22 mouse cellular contexts compared by ENCODE assay signal in the genomic region with DNA sequence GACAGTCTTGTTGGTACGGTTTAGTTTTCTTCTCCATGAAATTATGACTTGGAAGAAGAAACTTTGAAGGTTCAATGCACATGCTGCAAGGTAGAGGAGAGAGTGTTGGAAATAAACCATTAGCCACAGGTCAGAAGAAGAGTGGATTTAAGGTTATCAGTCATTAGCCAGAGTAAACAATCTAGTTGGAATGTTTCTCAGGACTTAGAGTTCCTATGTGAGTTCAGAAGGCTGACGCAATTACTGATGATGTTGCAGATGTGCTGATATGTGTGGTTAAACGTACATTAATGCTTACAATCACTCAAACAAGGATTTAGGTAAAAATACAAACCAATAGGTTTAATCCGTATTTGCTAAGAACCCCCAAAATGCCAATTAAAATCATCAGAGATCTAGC. TPM values are rescaled to one million over a fixed set of nuclear protein-coding genes. Genes with fewer than 3 reads are reported as not detected.
"Had no signal": no experiment of that assay in that cellular context is flagged by ENCODE, and none has a peak within 500 bp of the region (broad histone marks: within the 10 kb centered on the region; RNA-seq: fewer than 3 reads in every experiment).

No protein-coding gene starts in this region.

- H3K9ac ChIP-seq: intestine, embryonic 15.5 days; kidney, embryonic 15.5 days; limb, embryonic 13.5 days; liver, embryonic 13.5 days; lung, embryonic 14.5 days; midbrain, embryonic 13.5 days had no signal

- DNase-seq: kidney, adult 11 months; kidney, adult 8-10 months; kidney, postnatal 10 days; kidney, postnatal 36 days; liver, embryonic 13.5 days; lung, embryonic 14.5 days; lung, postnatal 10 days; thymus, adult 2 months; thymus, postnatal 14 days; thymus, postnatal 4 days had no signal

- H3K4me1 ChIP-seq: intestine, embryonic 15.5 days had no signal

- ATAC-seq: intestine, embryonic 15.5 days; midbrain, embryonic 13.5 days; midbrain, embryonic 16.5 days had no signal

- H3K27me3 ChIP-seq: intestine, embryonic 15.5 days; kidney, embryonic 15.5 days; limb, embryonic 13.5 days; midbrain, embryonic 13.5 days had no signal

- H3K4me3 ChIP-seq: intestine, embryonic 15.5 days; kidney, embryonic 15.5 days; limb, embryonic 10.5 days; limb, embryonic 13.5 days; liver, embryonic 13.5 days; midbrain, embryonic 13.5 days had no signal

- H3K27ac ChIP-seq: intestine, embryonic 15.5 days; kidney, embryonic 15.5 days; limb, embryonic 10.5 days; limb, embryonic 13.5 days; liver, embryonic 13.5 days; macrophage; midbrain, embryonic 13.5 days; stomach, postnatal 0 days had no signal

- H3K9me3 ChIP-seq: intestine, embryonic 15.5 days; kidney, embryonic 15.5 days; limb, embryonic 10.5 days; limb, embryonic 13.5 days; liver, embryonic 13.5 days; midbrain, embryonic 13.5 days had no signal

- H3K4me2 ChIP-seq: intestine, embryonic 15.5 days; kidney, embryonic 15.5 days; limb, embryonic 13.5 days; liver, embryonic 13.5 days; lung, embryonic 14.5 days; midbrain, embryonic 13.5 days had no signal

- H3K36me3 ChIP-seq: intestine, embryonic 15.5 days; kidney, embryonic 15.5 days; limb, embryonic 10.5 days; liver, embryonic 13.5 days; midbrain, embryonic 13.5 days had no signal

RNA-seq across cellular contexts. Expression of a gene that starts 41.8 kb away (rescaled TPM):
- total RNA-seq: megakaryocyte, adult 5-6 weeks had no signal
- polyA plus RNA-seq: limb, embryonic 10.5 days; lung, embryonic 14.5 days; macrophage; small intestine, adult 2 months; spleen, adult 2 months; stomach, embryonic 14.5 days had no signal
